24 mouse cellular contexts compared by ENCODE assay signal in the genomic region with DNA sequence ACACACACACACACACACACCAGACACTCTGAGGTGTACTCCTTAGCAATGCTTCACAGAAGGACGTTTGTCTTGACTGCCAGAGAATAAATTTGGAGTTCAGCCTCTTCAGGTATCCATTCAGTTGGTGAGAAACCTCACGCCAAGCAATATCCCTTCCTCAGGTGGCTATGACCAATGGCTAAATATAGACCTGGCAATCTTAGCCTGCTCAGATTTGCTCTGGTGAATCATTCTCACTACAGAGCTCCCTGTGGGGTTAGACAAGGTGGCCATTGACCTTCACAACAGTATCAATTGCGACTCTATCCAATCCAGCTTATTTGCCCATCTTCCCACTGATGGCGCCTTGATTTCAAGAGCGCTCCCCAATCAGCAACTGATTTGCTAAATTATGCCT.
"Had no signal": no experiment of that assay in that cellular context is flagged by ENCODE, and none has a peak within 500 bp of the region (broad histone marks: within the 10 kb centered on the region; RNA-seq: fewer than 3 reads in every experiment).

No protein-coding gene starts in this region.

- H3K4me1 ChIP-seq: heart, embryonic 10.5 days; heart, embryonic 12.5 days; intestine, embryonic 15.5 days; limb, embryonic 10.5 days; limb, embryonic 12.5 days; liver, embryonic 13.5 days; liver, embryonic 15.5 days had no signal

- H3K27ac ChIP-seq: gastrocnemius, adult 2 months; heart, embryonic 10.5 days; hindbrain, embryonic 13.5 days; hindbrain, embryonic 15.5 days; intestine, embryonic 15.5 days; kidney, postnatal 0 days; layer of hippocampus, adult 2 months; left cerebral cortex, adult 2 months; limb, embryonic 10.5 days; limb, embryonic 12.5 days; liver, embryonic 13.5 days; liver, embryonic 15.5 days had no signal

- H3K4me2 ChIP-seq: heart, embryonic 12.5 days; hindbrain, embryonic 13.5 days; hindbrain, embryonic 15.5 days; intestine, embryonic 15.5 days; limb, embryonic 12.5 days; liver, embryonic 13.5 days; liver, embryonic 15.5 days had no signal

- DNase-seq: gastrocnemius, adult 2 months; gastrocnemius, postnatal 10 days; gastrocnemius, postnatal 25 days; heart, adult 18-20 months; heart, postnatal 10 days; heart, postnatal 4 days; kidney, postnatal 25 days; liver; liver, embryonic 13.5 days; liver, postnatal 0 days had no signal

- H3K36me3 ChIP-seq: heart, embryonic 10.5 days; heart, embryonic 12.5 days; hindbrain, embryonic 13.5 days; hindbrain, embryonic 15.5 days; intestine, embryonic 15.5 days; limb, embryonic 10.5 days; limb, embryonic 12.5 days; liver, embryonic 13.5 days; liver, embryonic 15.5 days had no signal

- ATAC-seq: forebrain, embryonic 16.5 days; inflammation-experienced regulatory T-cells, adult 6 months; intestine, embryonic 15.5 days; intestine, postnatal 0 days; liver, postnatal 0 days had no signal

- H3K27me3 ChIP-seq: heart, embryonic 12.5 days; hindbrain, embryonic 13.5 days; hindbrain, embryonic 15.5 days; intestine, embryonic 15.5 days; limb, embryonic 12.5 days; liver, embryonic 13.5 days; liver, embryonic 15.5 days had no signal

- H3K9me3 ChIP-seq: heart, embryonic 10.5 days; heart, embryonic 12.5 days; hindbrain, embryonic 13.5 days; hindbrain, embryonic 15.5 days; intestine, embryonic 15.5 days; limb, embryonic 10.5 days; limb, embryonic 12.5 days; liver, embryonic 13.5 days; liver, embryonic 15.5 days had no signal

- H3K9ac ChIP-seq: heart, embryonic 12.5 days; hindbrain, embryonic 13.5 days; hindbrain, embryonic 15.5 days; intestine, embryonic 15.5 days; limb, embryonic 12.5 days; liver, embryonic 13.5 days; liver, embryonic 15.5 days; liver, postnatal 0 days had no signal

- H3K4me3 ChIP-seq: gastrocnemius, adult 2 months; heart, embryonic 10.5 days; heart, embryonic 12.5 days; hindbrain, embryonic 13.5 days; hindbrain, embryonic 15.5 days; intestine, embryonic 15.5 days; layer of hippocampus, adult 2 months; left cerebral cortex, adult 2 months; limb, embryonic 10.5 days; limb, embryonic 12.5 days; liver, embryonic 13.5 days; liver, embryonic 15.5 days had no signal
